Mouse (Mus musculus) embryonic facial prominence, embryonic 11.5 days (tissue): ENCODE data around the gene Rara. TPM values are rescaled to one million over a fixed set of nuclear protein-coding genes. Genes with fewer than 3 reads are reported as not detected.

Source experiments
- ATAC-seq: fragments of 200-750 bp; cut with Nextera tagmentation; replicated peaks from 2 replicates; pipeline ENCODE4 v1.8.0; 2017; ENCODE audit warnings: low read depth; ENCODE audit not compliant: insufficient number of reproducible peaks, low FRiP score, low TSS enrichment
- DNase-seq: peaks from one replicate; pipeline ENCODE4 v3.0.0-alpha.2; 2015; ENCODE audit warnings: low spot score
- H3K27ac ChIP-seq: fragments of 300-500 bp; sonication (generic); replicated peaks from 2 replicates; pipeline ENCODE4 v1.5.1; 2014; ENCODE audit warnings: mild to moderate bottlenecking, low read depth, low read length, control low read depth
- H3K27me3 ChIP-seq: fragments of 300-500 bp; sonication (generic); 2 replicates; pipeline ENCODE4 v1.6.1; 2014; ENCODE audit warnings: mild to moderate bottlenecking, low read length, moderate library complexity, mixed read lengths; ENCODE audit not compliant: control insufficient read depth, insufficient read depth
- H3K36me3 ChIP-seq: fragments of 300-500 bp; sonication (generic); replicated peaks from 2 replicates; pipeline ENCODE4 v1.6.1; 2014; ENCODE audit warnings: low read depth, mild to moderate bottlenecking, low read length, moderate library complexity, mixed read lengths; ENCODE audit not compliant: control insufficient read depth, insufficient read depth
- H3K4me1 ChIP-seq: fragments of 300-500 bp; sonication (generic); 2 replicates; pipeline ENCODE4 v1.6.1; 2014; ENCODE audit warnings: low read length, mixed read lengths; ENCODE audit not compliant: control insufficient read depth, insufficient read depth
- H3K4me2 ChIP-seq: fragments of 300-500 bp; sonication (generic); 2 replicates; pipeline ENCODE4 v1.6.1; 2014; ENCODE audit warnings: low read depth, mild to moderate bottlenecking, control low read depth, low read length, moderate library complexity
- H3K4me3 ChIP-seq: fragments of 300-500 bp; sonication (generic); 2 replicates; pipeline ENCODE4 v1.5.1; 2014; ENCODE audit warnings: low read depth, low read length, control low read depth
- H3K9ac ChIP-seq: fragments of 300-500 bp; sonication (generic); replicated peaks from 2 replicates; pipeline ENCODE4 v1.6.1; 2014; ENCODE audit warnings: mild to moderate bottlenecking, control low read depth, low read length
- H3K9me3 ChIP-seq: fragments of 300-500 bp; sonication (generic); replicated peaks from 2 replicates; pipeline ENCODE4 v1.6.1; 2016; ENCODE audit warnings: mild to moderate bottlenecking, low read length, inconsistent platforms, mixed read lengths; ENCODE audit not compliant: control insufficient read depth
- WGBS: fragments of 180-500 bp; shearing (Covaris S2); extraction: QIAGEN DNeasy Blood & Tissue Kit; methylation state at CpG from one replicate; pipeline ENCODE4 v1.1.7; 2014; 5-methylcytosine and 5-hydroxymethylcytosine counted together
- polyA plus RNA-seq: library from polyadenylated mRNA; unstranded; fragments of >200 nt; fragmentation: Nextera tagmentation; extraction: Ambion mirVana; gene quantifications from 2 replicates; pipeline ENCODE4 v1.2.1, GENCODE M21; 2014

Gene Rara
- polyA plus RNA-seq, 1 experiment from 2014 or later = 32.7 TPM

DNA sequence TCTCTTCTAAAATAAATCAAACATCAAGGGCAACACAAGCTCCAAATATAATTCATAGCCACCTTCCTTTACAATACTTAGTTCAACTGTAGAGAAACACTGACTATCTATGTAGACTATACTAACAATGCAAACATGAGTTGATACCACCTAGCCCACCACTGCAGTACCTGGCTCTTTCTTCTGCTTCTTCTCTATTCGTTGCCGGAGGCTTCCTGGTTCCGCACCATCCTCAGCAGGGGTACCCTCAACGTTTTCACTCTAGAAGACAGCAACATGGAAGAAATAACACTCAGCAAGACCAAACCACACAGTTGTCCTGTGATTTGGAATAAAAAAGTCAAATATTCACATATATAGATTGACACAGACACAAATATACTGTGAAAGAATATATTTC is 70.0 kb downstream of the Rara start:
- no peak for ATAC-seq
- Histone ChIP-seq H3K9ac (no peak overlapping the region), H3K4me1 (no peaks in the 10 kb centered on the region), H3K4me2 (no peak overlapping the region), H3K36me3 (peaks cover 56% of the 10 kb centered on the region), H3K27me3 (no peaks in the 10 kb centered on the region), H3K27ac (no peak overlapping the region), H3K4me3 (no peak overlapping the region), H3K9me3 (no peaks in the 10 kb centered on the region)
- 94% methylated on average over 4 of the region's 4 CpGs for WGBS
- no peak for DNase-seq

- peaks cover 58% of the 10 kb centered on the region for H3K36me3 ChIP-seq
- no peak overlapping the region for H3K4me2 ChIP-seq
- H3K27ac ChIP-seq = no peak overlapping the region
- H3K4me3 ChIP-seq = no peak overlapping the region
- no peak for ATAC-seq
- DNase-seq = no peak
- no peaks in the 10 kb centered on the region for H3K4me1 ChIP-seq
- H3K9ac ChIP-seq = no peak overlapping the region
- no peaks in the 10 kb centered on the region for H3K9me3 ChIP-seq
- no peaks in the 10 kb centered on the region for H3K27me3 ChIP-seq
These were observed 71.2 kb downstream of the Rara start for GRCm38 (mm10) chr11:98998776-98999175.

- Histone ChIP-seq H3K4me3 (no peak overlapping the region), H3K27me3 (no peaks in the 10 kb centered on the region), H3K27ac (no peak overlapping the region), H3K9ac (no peak overlapping the region), H3K36me3 (peaks cover 57% of the 10 kb centered on the region), H3K4me1 (no peaks in the 10 kb centered on the region), H3K9me3 (no peaks in the 10 kb centered on the region), H3K4me2 (no peak overlapping the region)
- ATAC-seq (no peak), DNase-seq (no peak)
- WGBS = 88% methylated on average over 11 of the region's 11 CpGs
These were observed 71.6 kb downstream of the Rara start for GRCm38 (mm10) chr11:98999243-98999642.

GRCm38 (mm10) chr11:99006788-99007187 is 79.2 kb downstream of the Rara start:
- Histone ChIP-seq H3K27me3 (no peaks in the 10 kb centered on the region), H3K4me2 (no peak overlapping the region), H3K36me3 (peaks cover 37% of the 10 kb centered on the region), H3K9ac (no peak overlapping the region), H3K4me1 (no peaks in the 10 kb centered on the region), H3K9me3 (no peaks in the 10 kb centered on the region), H3K27ac (no peak overlapping the region), H3K4me3 (no peak overlapping the region)
- no peak for DNase-seq
- no peak for ATAC-seq
- 96% methylated on average over 9 of the region's 9 CpGs for WGBS

DNA sequence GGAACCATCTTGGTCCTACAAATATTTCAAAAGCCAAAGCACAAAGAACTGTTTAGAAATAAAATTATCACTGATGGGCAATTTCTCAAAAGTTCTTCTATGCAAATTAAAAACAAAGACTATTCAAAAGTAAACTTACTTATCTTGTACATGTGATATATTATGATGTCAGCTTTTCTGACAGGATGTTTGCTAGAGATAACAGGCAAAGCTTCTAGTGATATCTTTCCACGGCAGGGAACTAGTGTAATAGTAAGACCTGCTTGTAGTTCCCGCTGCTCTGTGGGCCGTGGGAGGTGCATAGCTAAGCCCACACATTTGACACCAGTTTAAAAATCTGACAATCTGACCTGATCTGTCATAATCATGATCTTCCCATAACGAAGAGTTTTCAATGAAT is 82.5 kb downstream of the Rara start:
- H3K4me2 ChIP-seq = no peak overlapping the region
- H3K9ac ChIP-seq = no peak overlapping the region
- no peaks in the 10 kb centered on the region for H3K27me3 ChIP-seq
- 90% methylated on average over 4 of the region's 4 CpGs for WGBS
- H3K27ac ChIP-seq = no peak overlapping the region
- no peaks in the 10 kb centered on the region for H3K9me3 ChIP-seq
- H3K36me3 ChIP-seq = peaks cover 31% of the 10 kb centered on the region
- ATAC-seq (no peak), DNase-seq (no peak)
- no peak overlapping the region for H3K4me3 ChIP-seq
- no peaks in the 10 kb centered on the region for H3K4me1 ChIP-seq

DNA sequence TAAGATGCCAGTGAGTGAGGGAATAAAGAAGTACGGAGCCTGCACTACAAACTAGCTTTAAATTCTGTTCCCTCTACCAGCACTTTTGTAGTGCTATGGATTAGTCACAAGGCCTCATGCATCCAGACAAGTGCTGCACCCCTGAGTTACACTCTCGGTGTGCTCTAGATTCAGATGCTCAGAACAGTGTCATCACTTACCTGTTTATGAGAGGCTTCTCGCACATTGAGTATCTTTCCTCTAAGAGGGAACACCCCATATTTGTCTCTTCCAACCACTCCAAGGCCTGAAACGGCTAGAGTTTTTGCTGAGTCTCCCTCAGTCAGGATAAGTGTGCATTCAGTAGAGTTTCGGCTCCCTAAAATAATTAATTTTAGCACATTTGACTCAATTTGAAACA is 83.1 kb downstream of the Rara start:
- 95% methylated on average over 5 of the region's 5 CpGs for WGBS
- H3K4me1 ChIP-seq = no peaks in the 10 kb centered on the region
- DNase-seq (no peak), ATAC-seq (no peak)
- no peak overlapping the region for H3K27ac ChIP-seq
- no peak overlapping the region for H3K4me3 ChIP-seq
- H3K9me3 ChIP-seq = no peaks in the 10 kb centered on the region
- H3K36me3 ChIP-seq = peaks cover 28% of the 10 kb centered on the region
- H3K4me2 ChIP-seq = no peak overlapping the region
- H3K27me3 ChIP-seq = no peaks in the 10 kb centered on the region
- no peak overlapping the region for H3K9ac ChIP-seq

DNA sequence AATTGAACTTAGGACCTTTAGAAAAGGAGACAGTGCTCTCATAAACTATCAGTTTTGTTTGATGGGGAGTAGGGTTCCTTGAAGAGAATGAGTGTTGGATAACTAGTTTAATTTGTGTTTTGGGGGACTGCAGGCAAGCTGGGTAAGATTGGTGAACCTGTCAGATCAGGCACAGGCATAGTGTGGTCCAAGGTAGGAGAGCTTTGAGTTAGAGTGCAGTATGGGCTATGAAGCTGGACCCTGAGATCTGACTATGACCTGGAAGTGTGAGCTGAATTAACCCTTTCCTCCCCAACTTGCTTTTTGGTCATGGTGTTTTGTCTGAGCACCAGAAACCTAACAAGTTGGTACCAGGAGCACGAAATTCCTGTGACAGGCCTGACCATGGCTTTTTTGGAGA is 86.2 kb downstream of the Rara start:
- H3K27ac ChIP-seq = no peak overlapping the region
- H3K4me2 ChIP-seq = no peak overlapping the region
- H3K9me3 ChIP-seq = no peaks in the 10 kb centered on the region
- no peak overlapping the region for H3K4me3 ChIP-seq
- no peak for DNase-seq
- H3K36me3 ChIP-seq = peaks cover 18% of the 10 kb centered on the region
- no peak for ATAC-seq
- WGBS = 95% methylated on average over 1 of the region's 1 CpGs
- H3K4me1 ChIP-seq = no peaks in the 10 kb centered on the region
- no peak overlapping the region for H3K9ac ChIP-seq
- H3K27me3 ChIP-seq = no peaks in the 10 kb centered on the region

- H3K9ac ChIP-seq = no peak overlapping the region
- WGBS = 97% methylated on average over 6 of the region's 6 CpGs
- no peaks in the 10 kb centered on the region; the same call in 1 of the 2 replicates for H3K4me1 ChIP-seq
- peaks cover 10% of the 10 kb centered on the region for H3K36me3 ChIP-seq
- no peaks in the 10 kb centered on the region for H3K9me3 ChIP-seq
- no peak overlapping the region for H3K4me3 ChIP-seq
- no peak overlapping the region for H3K27ac ChIP-seq
- DNase-seq (no peak), ATAC-seq (no peak)
- H3K4me2 ChIP-seq = no peak overlapping the region
- no peaks in the 10 kb centered on the region for H3K27me3 ChIP-seq
These were observed 92.2 kb downstream of the Rara start for GRCm38 (mm10) chr11:99019844-99020243.
